Mouse (Mus musculus) midbrain, postnatal 0 days (tissue): Measurements from ENCODE around the gene Myh11. TPM values are rescaled to one million over a fixed set of nuclear protein-coding genes. Genes with fewer than 3 reads are reported as not detected.

Source experiments
- ATAC-seq: fragments of 200-750 bp; cut with Nextera tagmentation; 2 replicates; pipeline ENCODE4 v1.8.0; 2017; ENCODE audit warnings: moderate number of reproducible peaks, mild to moderate bottlenecking, moderate TSS enrichment, moderate library complexity; ENCODE audit not compliant: low FRiP score
- DNase-seq: peaks from one replicate; pipeline ENCODE4 v3.0.0-alpha.2; 2015; ENCODE audit warnings: low spot score
- H3K27ac ChIP-seq: fragments of 300-500 bp; sonication (generic); 2 replicates; pipeline ENCODE4 v1.5.1; 2014; ENCODE audit warnings: low read depth, mild to moderate bottlenecking, low read length, mixed read lengths
- H3K27me3 ChIP-seq: fragments of 300-500 bp; sonication (generic); 2 replicates; pipeline ENCODE4 v1.6.1; 2014; ENCODE audit warnings: low read length, control low read depth, mixed read lengths; ENCODE audit not compliant: insufficient read depth
- H3K36me3 ChIP-seq: fragments of 300-500 bp; sonication (generic); 2 replicates; pipeline ENCODE4 v1.6.1; 2014; ENCODE audit warnings: low read length, control low read depth, mixed read lengths; ENCODE audit not compliant: insufficient read depth
- H3K4me1 ChIP-seq: fragments of 300-500 bp; sonication (generic); 2 replicates; pipeline ENCODE4 v1.6.1; 2014; ENCODE audit warnings: mild to moderate bottlenecking, control low read depth, antibody characterized with exemption, low read length, mixed read lengths; ENCODE audit not compliant: insufficient read depth
- H3K4me2 ChIP-seq: fragments of 300-500 bp; sonication (generic); 2 replicates; pipeline ENCODE4 v1.6.1; 2014; ENCODE audit warnings: low read depth, mild to moderate bottlenecking, low read length, mixed read lengths; ENCODE audit not compliant: poor library complexity, severe bottlenecking
- H3K4me3 ChIP-seq: fragments of 300-500 bp; sonication (generic); 2 replicates; pipeline ENCODE4 v1.5.1; 2014; ENCODE audit warnings: low read depth, mild to moderate bottlenecking, low read length, moderate library complexity
- H3K9ac ChIP-seq: fragments of 300-500 bp; sonication (generic); replicated peaks from 2 replicates; pipeline ENCODE4 v1.6.1; 2014; ENCODE audit warnings: mild to moderate bottlenecking, low read length, moderate library complexity, mixed read lengths; ENCODE audit not compliant: poor library complexity, severe bottlenecking
- H3K9me3 ChIP-seq: fragments of 300-500 bp; sonication (generic); 2 replicates; pipeline ENCODE4 v1.6.1; 2016; ENCODE audit warnings: low read length, control low read depth
- CTCF ChIP-seq: IDR thresholded peaks from 2 replicates; pipeline ENCODE4 v1.5.1; 2016; ENCODE audit warnings: antibody characterized with exemption, mild to moderate bottlenecking
- WGBS: fragments of 180-500 bp; shearing (Covaris S2); extraction: QIAGEN DNeasy Blood & Tissue Kit; methylation state at CpG from one replicate; pipeline ENCODE4 v1.1.7; 2014; 5-methylcytosine and 5-hydroxymethylcytosine counted together
- polyA plus RNA-seq: library from polyadenylated mRNA; unstranded; fragments of >200 nt; fragmentation: Nextera tagmentation; extraction: Ambion mirVana; gene quantifications from 2 replicates; pipeline ENCODE4 v1.2.1, GENCODE M21; 2015
- total RNA-seq: library from RNA; depleted of rRNA; stranded (reverse); fragments of >200 nt; gene quantifications from 2 replicates; pipeline ENCODE4 v1.2.3, GENCODE M21; 2014

The Myh11 gene
- total and polyA plus RNA-seq, 2 experiments from 2014 or later, result 0.62 to 0.82 TPM

- H3K4me1 ChIP-seq, result no peaks in the 10 kb centered on the region
- no peak for TF ChIP-seq CTCF
- WGBS, result 94% methylated on average over 6 of the region's 6 CpGs
- no peak overlapping the region for H3K4me2 ChIP-seq
- no peak for DNase-seq
- H3K27me3 ChIP-seq, result no peaks in the 10 kb centered on the region
- H3K36me3 ChIP-seq, result no peaks in the 10 kb centered on the region
- ATAC-seq, result no peak
- no peak overlapping the region for H3K4me3 ChIP-seq
- no peak overlapping the region for H3K9ac ChIP-seq
- no peaks in the 10 kb centered on the region for H3K9me3 ChIP-seq
- H3K27ac ChIP-seq, result no peak overlapping the region
These were observed 27.9 kb downstream of the Myh11 start for GRCm38 (mm10) chr16:14263241-14263640.

DNA sequence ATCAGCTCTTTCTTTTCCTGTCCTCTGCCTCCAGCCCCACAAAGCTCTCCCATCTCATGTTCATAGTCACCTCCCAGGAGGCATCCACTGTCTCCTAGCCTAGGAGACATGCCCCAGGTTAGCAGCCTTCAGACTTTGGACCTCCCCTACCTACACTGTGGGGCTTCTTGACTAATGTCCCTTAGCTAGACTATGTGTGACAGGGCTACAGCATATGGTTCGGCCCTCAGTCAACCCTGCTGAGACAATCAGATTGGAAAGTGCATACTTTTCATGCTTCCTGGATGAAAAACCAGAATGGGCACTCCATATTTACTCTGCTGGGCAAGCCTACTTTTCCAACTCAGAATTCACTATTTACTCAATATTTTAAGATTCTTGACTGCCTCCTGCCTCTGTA is 28.8 kb downstream of the Myh11 start:
- no peak for TF ChIP-seq CTCF
- DNase-seq, result no peak
- ATAC-seq, result no peak
- WGBS, result 83% methylated on average over 1 of the region's 1 CpGs
- H3K4me1 ChIP-seq, result no peaks in the 10 kb centered on the region
- no peaks in the 10 kb centered on the region for H3K36me3 ChIP-seq
- no peak overlapping the region for H3K4me2 ChIP-seq
- H3K27ac ChIP-seq, result no peak overlapping the region
- H3K9me3 ChIP-seq, result no peaks in the 10 kb centered on the region
- H3K4me3 ChIP-seq, result no peak overlapping the region
- no peaks in the 10 kb centered on the region for H3K27me3 ChIP-seq
- no peak overlapping the region for H3K9ac ChIP-seq

- Histone ChIP-seq H3K4me1 (no peaks in the 10 kb centered on the region), H3K36me3 (no peaks in the 10 kb centered on the region), H3K27ac (no peak overlapping the region), H3K4me2 (no peak overlapping the region), H3K9me3 (no peaks in the 10 kb centered on the region), H3K4me3 (no peak overlapping the region), H3K9ac (no peak overlapping the region), H3K27me3 (no peaks in the 10 kb centered on the region)
- 43% methylated on average over 2 of the region's 2 CpGs for WGBS
- DNase-seq (no peak), ATAC-seq (no peak)
- TF ChIP-seq CTCF, result no peak
These were observed 32.3 kb downstream of the Myh11 start for GRCm38 (mm10) chr16:14258856-14259255.

- no peak for DNase-seq
These were observed 37.6 kb downstream of the Myh11 start for GRCm38 (mm10) chr16:14253586-14253985.

DNA sequence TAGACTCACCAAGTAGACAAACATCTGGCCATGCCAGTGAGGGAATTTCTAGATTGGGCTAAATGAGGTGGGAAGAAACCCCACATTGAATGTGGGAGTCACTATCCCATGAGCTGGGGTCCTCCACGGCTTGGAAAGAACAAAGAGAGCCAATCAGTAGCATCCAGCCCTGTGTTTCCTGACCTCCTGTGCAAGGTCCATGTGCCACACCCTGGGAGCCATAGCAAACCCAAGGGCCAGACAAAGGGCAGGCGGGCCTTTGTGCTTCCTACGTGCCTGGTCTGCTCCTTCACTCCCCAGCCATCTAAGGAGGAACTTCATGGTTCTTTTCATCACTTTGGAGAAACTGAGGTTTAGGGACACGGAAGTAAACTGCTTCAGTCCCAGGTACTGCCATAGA is 38.3 kb downstream of the Myh11 start:
- no peak overlapping the region for H3K4me3 ChIP-seq
- TF ChIP-seq CTCF, result no peak
- no peaks in the 10 kb centered on the region for H3K36me3 ChIP-seq
- ATAC-seq (no peak), DNase-seq (no peak)
- 83% methylated on average over 4 of the region's 4 CpGs for WGBS
- H3K4me1 ChIP-seq, result no peaks in the 10 kb centered on the region
- no peaks in the 10 kb centered on the region for H3K9me3 ChIP-seq
- H3K9ac ChIP-seq, result no peak overlapping the region
- H3K27ac ChIP-seq, result no peak overlapping the region
- H3K4me2 ChIP-seq, result no peak overlapping the region
- H3K27me3 ChIP-seq, result no peaks in the 10 kb centered on the region

More at GRCm38 (mm10) chr16:14253586-14253985, 37.6 kb downstream of the Myh11 start:
- H3K36me3 ChIP-seq, result no peaks in the 10 kb centered on the region
- no peak for TF ChIP-seq CTCF
- ATAC-seq, result no peak
- H3K4me1 ChIP-seq, result no peaks in the 10 kb centered on the region
- H3K9me3 ChIP-seq, result no peaks in the 10 kb centered on the region
- H3K4me2 ChIP-seq, result no peak overlapping the region
- WGBS, result 81% methylated on average over 3 of the region's 3 CpGs
- no peak overlapping the region for H3K4me3 ChIP-seq
- H3K27ac ChIP-seq, result no peak overlapping the region
- H3K27me3 ChIP-seq, result no peaks in the 10 kb centered on the region
- H3K9ac ChIP-seq, result no peak overlapping the region

DNA sequence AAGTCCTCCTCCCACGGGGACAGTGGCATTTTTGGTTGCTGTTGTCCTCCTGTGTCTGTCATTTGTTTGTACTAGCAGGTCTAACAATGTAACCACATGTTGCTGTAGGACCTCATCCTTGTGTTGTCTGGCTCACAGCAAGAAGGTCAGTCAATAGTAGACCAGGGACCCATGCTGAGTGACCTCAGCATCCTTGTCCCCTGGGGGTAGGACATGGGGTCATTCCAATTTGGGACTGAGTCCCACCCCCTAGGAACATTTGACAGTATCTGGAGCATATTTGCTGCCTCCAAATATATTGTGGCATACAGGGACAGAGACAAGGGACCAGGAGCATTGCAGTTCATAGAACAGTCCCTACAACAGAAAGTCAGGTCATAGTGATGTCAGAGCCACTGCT is 41.3 kb downstream of the Myh11 start:
- Histone ChIP-seq H3K9ac (no peak overlapping the region), H3K9me3 (no peaks in the 10 kb centered on the region), H3K27me3 (no peaks in the 10 kb centered on the region), H3K4me2 (no peak overlapping the region), H3K27ac (no peak overlapping the region), H3K4me3 (no peak overlapping the region), H3K4me1 (no peaks in the 10 kb centered on the region), H3K36me3 (no peaks in the 10 kb centered on the region)
- DNase-seq (no peak), ATAC-seq (no peak)
- 45% methylated on average over 1 of the region's 1 CpGs for WGBS
- no peak for TF ChIP-seq CTCF
